Mouse (Mus musculus): ENCODE results near the gene Gm20518.

The Gm20518 gene

GRCm38 (mm10) chr16:17891567-17891959 lies at the start of gene Gm20518:
TSS of gene Gm20518 (minus strand) at chr16:17891671.
- DNase-seq (ENCODE audit: low spot score) = peak; percentile 93

- DNase-seq (ENCODE audit: low spot score) = no peak
Observed at GRCm38 (mm10) chr16:17939255-17939751, 47.8 kb upstream of the Gm20518 start.

GRCm38 (mm10) chr16:17938821-17939220 lies 47.4 kb upstream of the Gm20518 start:
- no peak for DNase-seq (ENCODE audit: low spot score)

GRCm38 (mm10) chr16:17938187-17938586 lies 46.7 kb upstream of the Gm20518 start:
- no peak for DNase-seq (ENCODE audit: low spot score)

GRCm38 (mm10) chr16:17936776-17937175 lies 45.3 kb upstream of the Gm20518 start:
- no peak for DNase-seq (ENCODE audit: low spot score)

GRCm38 (mm10) chr16:17934445-17934910 lies 43.0 kb upstream of the Gm20518 start:
- no peak for DNase-seq (ENCODE audit: low spot score)

GRCm38 (mm10) chr16:17933594-17934444 lies 42.3 kb upstream of the Gm20518 start:
- DNase-seq (ENCODE audit: low spot score) = no peak

- no peak for DNase-seq (ENCODE audit: low spot score)
Observed at GRCm38 (mm10) chr16:17931906-17932460, 40.5 kb upstream of the Gm20518 start.

- DNase-seq (ENCODE audit: low spot score) = no peak
Observed at GRCm38 (mm10) chr16:17929631-17930030, 38.2 kb upstream of the Gm20518 start.

- no peak for DNase-seq (ENCODE audit: low spot score)
Observed at GRCm38 (mm10) chr16:17929211-17929610, 37.7 kb upstream of the Gm20518 start.

GRCm38 (mm10) chr16:17928627-17929104 lies 37.2 kb upstream of the Gm20518 start:
- no peak for DNase-seq (ENCODE audit: low spot score)

- DNase-seq (ENCODE audit: low spot score) = peak; percentile 36
Observed at GRCm38 (mm10) chr16:17928087-17928580, 36.7 kb upstream of the Gm20518 start, which contains the start of gene Slc25a1. TSS of gene Slc25a1 (minus strand) at chr16:17928219.

GRCm38 (mm10) chr16:17927351-17928082 lies 36.0 kb upstream of the Gm20518 start:
- no peak for DNase-seq (ENCODE audit: low spot score)

GRCm38 (mm10) chr16:17922163-17922538 lies 30.7 kb upstream of the Gm20518 start:
- peak; percentile 25 for DNase-seq (ENCODE audit: low spot score)

GRCm38 (mm10) chr16:17921325-17922162 lies 30.1 kb upstream of the Gm20518 start:
- peak; percentile 86 for DNase-seq (ENCODE audit: low spot score)

GRCm38 (mm10) chr16:17920586-17920985 lies 29.1 kb upstream of the Gm20518 start:
- no peak for DNase-seq (ENCODE audit: low spot score)

- no peak for DNase-seq (ENCODE audit: low spot score)
Observed at GRCm38 (mm10) chr16:17914307-17915249, 23.1 kb upstream of the Gm20518 start, which contains the start of gene Gsc2. TSS of gene Gsc2 (minus strand) at chr16:17915059.

GRCm38 (mm10) chr16:17911052-17911595 lies 19.7 kb upstream of the Gm20518 start, which contains the start of gene Ess2:
TSS of gene Ess2 (minus strand) at chr16:17911348.
- DNase-seq (ENCODE audit: low spot score) = peak; percentile 91

GRCm38 (mm10) chr16:17898462-17898861 lies 7.0 kb upstream of the Gm20518 start, which contains the start of the genes Dgcr2 and Tssk2:
TSS of gene Dgcr2 (minus strand) at chr16:17898562.
TSS of gene Tssk2 (plus strand) at chr16:17898637.
- DNase-seq (ENCODE audit: low spot score) = no peak

Measured in layer of hippocampus, adult 9-10 months (tissue).